Mouse (Mus musculus) spleen, adult 12 weeks (tissue): ENCODE measurements around the gene Rp9.
"Not testable (repeated sequence)": the region's sequence is repeated elsewhere in the genome, so short reads cannot be mapped to it uniquely, and the experiment has no call there.

Source experiments
- DNase-seq: peaks from one replicate; pipeline ENCODE4 v3.0.0; 2022; ENCODE audit warnings: low spot score

The Rp9 gene

GRCm38 (mm10) chr9:22461946-22462345 lies 7.6 kb downstream of the Rp9 start:
- no peak for DNase-seq

- DNase-seq: no peak
Observed at GRCm38 (mm10) chr9:22457142-22457835, 12.3 kb downstream of the Rp9 start.

GRCm38 (mm10) chr9:22455041-22455440 lies 14.5 kb downstream of the Rp9 start:
- DNase-seq: no peak

- DNase-seq: not testable (repeated sequence)
Observed at GRCm38 (mm10) chr9:22453990-22454389, 15.6 kb downstream of the Rp9 start, which contains the start of gene Gm17545. Gm17545 (plus strand) TSS chr9:22454290.

- no peak for DNase-seq
Observed at GRCm38 (mm10) chr9:22453501-22453924, 16.0 kb downstream of the Rp9 start.

GRCm38 (mm10) chr9:22452697-22453096 lies 16.8 kb downstream of the Rp9 start:
- DNase-seq: no peak

GRCm38 (mm10) chr9:22449209-22449608 lies 20.3 kb downstream of the Rp9 start:
- DNase-seq: no peak

GRCm38 (mm10) chr9:22448420-22448819 lies 21.1 kb downstream of the Rp9 start:
- no peak for DNase-seq

GRCm38 (mm10) chr9:22447213-22447612 lies 22.3 kb downstream of the Rp9 start:
- no peak for DNase-seq

- no peak for DNase-seq
Observed at GRCm38 (mm10) chr9:22445123-22445522, 24.4 kb downstream of the Rp9 start.

GRCm38 (mm10) chr9:22443157-22443556 lies 26.4 kb downstream of the Rp9 start:
- DNase-seq: no peak

- DNase-seq: no peak
Observed at GRCm38 (mm10) chr9:22438826-22439225, 30.7 kb downstream of the Rp9 start.

- DNase-seq: no peak
Observed at GRCm38 (mm10) chr9:22434101-22434500, 35.4 kb downstream of the Rp9 start.

- DNase-seq: no peak
Observed at GRCm38 (mm10) chr9:22433221-22433620, 36.3 kb downstream of the Rp9 start.

- DNase-seq: no peak
Observed at GRCm38 (mm10) chr9:22430315-22430840, 39.2 kb downstream of the Rp9 start.

GRCm38 (mm10) chr9:22429533-22430241 lies 39.9 kb downstream of the Rp9 start:
- peak; percentile 25 for DNase-seq

GRCm38 (mm10) chr9:22428666-22429410 lies 40.7 kb downstream of the Rp9 start:
- DNase-seq: no peak

- no peak for DNase-seq
Observed at GRCm38 (mm10) chr9:22428028-22428665, 41.4 kb downstream of the Rp9 start.

GRCm38 (mm10) chr9:22424719-22425118 lies 44.8 kb downstream of the Rp9 start:
- DNase-seq: no peak

GRCm38 (mm10) chr9:22424196-22424595 lies 45.3 kb downstream of the Rp9 start:
- DNase-seq: no peak

- no peak for DNase-seq
Observed at GRCm38 (mm10) chr9:22423507-22423906, 46.0 kb downstream of the Rp9 start.

GRCm38 (mm10) chr9:22422559-22422958 lies 47.0 kb downstream of the Rp9 start:
- DNase-seq: no peak
